Mouse (Mus musculus): ENCODE data around the gene Fat4. TPM values are rescaled to one million over a fixed set of nuclear protein-coding genes. Genes with fewer than 3 reads are reported as not detected.

The Fat4 gene
- polyA plus RNA-seq, 1 experiment from 2014 or later, result 3.9 TPM

GRCm38 (mm10) chr3:38945157-38945556 lies 58.4 kb downstream of the Fat4 start:
- no peak overlapping the region for H3K4me3 ChIP-seq (replicated peaks; ENCODE audit: low read depth, low read length)
- WGBS, result 75% methylated on average over 1 of the region's 1 CpGs
- TF ChIP-seq CTCF (IDR thresholded peaks at IDR 0.05; ENCODE audit: low read depth), result no peak
- H3K9ac ChIP-seq (ENCODE audit: low read depth, low read length), result no peak overlapping the region
- no peak overlapping the region for H3K27ac ChIP-seq
- no peaks in the 10 kb centered on the region for H3K9me3 ChIP-seq (replicated peaks; ENCODE audit: low read length)
- H3K4me1 ChIP-seq (replicated peaks; ENCODE audit: insufficient read depth, low read length), result no peaks in the 10 kb centered on the region
- H3K4me2 ChIP-seq (ENCODE audit: low read length), result no peak overlapping the region
- no peaks in the 10 kb centered on the region for H3K36me3 ChIP-seq (ENCODE audit: insufficient read depth, low read length)
- H3K27me3 ChIP-seq (ENCODE audit: insufficient read depth, low read length), result no peaks in the 10 kb centered on the region
- DNase-seq (ENCODE audit: low spot score) (no peak), ATAC-seq (replicated peaks; ENCODE audit: low FRiP score, low read depth) (no peak)

GRCm38 (mm10) chr3:38947706-38948105 lies 61.0 kb downstream of the Fat4 start:
- no peaks in the 10 kb centered on the region for H3K4me1 ChIP-seq (replicated peaks; ENCODE audit: insufficient read depth, low read length)
- no peaks in the 10 kb centered on the region for H3K9me3 ChIP-seq (replicated peaks; ENCODE audit: low read length)
- ATAC-seq (replicated peaks; ENCODE audit: low FRiP score, low read depth) (no peak), DNase-seq (ENCODE audit: low spot score) (no peak)
- no peak overlapping the region for H3K9ac ChIP-seq (ENCODE audit: low read depth, low read length)
- 27% methylated on average over 7 of the region's 7 CpGs for WGBS
- no peak overlapping the region for H3K4me3 ChIP-seq (replicated peaks; ENCODE audit: low read depth, low read length)
- no peak overlapping the region for H3K27ac ChIP-seq
- peak; percentile 10; the same call in 1 of the 2 replicates for TF ChIP-seq CTCF (IDR thresholded peaks at IDR 0.05; ENCODE audit: low read depth)
- no peak overlapping the region for H3K4me2 ChIP-seq (ENCODE audit: low read length)
- no peaks in the 10 kb centered on the region for H3K27me3 ChIP-seq (ENCODE audit: insufficient read depth, low read length)
- H3K36me3 ChIP-seq (ENCODE audit: insufficient read depth, low read length), result 0 out of 2 replicates have a peak, but pooled peaks cover 4% of the 10 kb centered on the region

DNA sequence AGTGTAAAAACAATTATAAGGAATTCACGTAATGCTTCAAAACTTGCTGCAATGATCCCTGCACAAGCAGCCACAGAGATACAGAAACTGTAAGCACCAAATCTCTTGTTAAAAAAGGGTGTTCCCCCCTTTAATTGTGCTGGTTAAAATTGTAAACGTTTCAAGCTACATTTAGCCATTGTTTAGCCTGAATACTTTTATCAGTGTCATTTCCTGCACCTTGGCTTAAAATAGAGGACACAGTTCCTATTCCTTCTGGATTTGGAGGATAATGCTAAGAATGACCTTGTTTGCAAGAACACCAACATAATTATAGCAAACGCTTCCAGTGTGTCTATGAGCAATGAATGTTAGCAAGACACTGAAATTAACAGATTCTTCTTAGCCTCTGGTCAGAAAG lies 65.9 kb downstream of the Fat4 start:
- no peak overlapping the region for H3K9ac ChIP-seq (ENCODE audit: low read depth, low read length)
- no peak overlapping the region for H3K4me3 ChIP-seq (replicated peaks; ENCODE audit: low read depth, low read length)
- no peaks in the 10 kb centered on the region; the same call in 1 of the 2 replicates for H3K4me1 ChIP-seq (replicated peaks; ENCODE audit: insufficient read depth, low read length)
- ATAC-seq (replicated peaks; ENCODE audit: low FRiP score, low read depth), result no peak
- no peaks in the 10 kb centered on the region for H3K27me3 ChIP-seq (ENCODE audit: insufficient read depth, low read length)
- no peak for TF ChIP-seq CTCF (IDR thresholded peaks at IDR 0.05; ENCODE audit: low read depth)
- no peak overlapping the region for H3K4me2 ChIP-seq (ENCODE audit: low read length)
- no peak overlapping the region; the same call in 1 of the 2 replicates for H3K27ac ChIP-seq
- DNase-seq (ENCODE audit: low spot score), result peak; percentile 24
- H3K36me3 ChIP-seq (ENCODE audit: insufficient read depth, low read length), result peaks cover 8% of the 10 kb centered on the region; the same call in 1 of the 2 replicates
- 70% methylated on average over 3 of the region's 3 CpGs for WGBS
- no peaks in the 10 kb centered on the region for H3K9me3 ChIP-seq (replicated peaks; ENCODE audit: low read length)

DNA sequence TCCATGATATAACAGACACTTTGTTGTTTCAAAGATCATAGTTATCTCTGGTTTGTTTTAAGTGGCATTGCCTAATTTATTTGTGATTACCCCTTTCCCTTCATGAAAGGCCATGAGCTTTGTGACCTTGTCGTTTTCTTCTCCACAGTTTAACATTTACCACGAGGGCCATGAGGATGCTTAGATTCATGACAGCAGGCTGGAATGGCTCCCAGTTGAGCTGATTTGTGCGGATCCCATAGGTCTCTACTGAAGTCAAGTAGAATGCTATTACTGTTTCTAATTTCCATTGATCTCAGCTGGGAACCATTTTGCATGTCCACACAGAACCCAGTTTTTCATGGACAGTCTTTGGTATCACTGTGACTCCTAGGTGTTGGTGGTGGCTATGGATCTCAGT lies 67.5 kb downstream of the Fat4 start:
- H3K27me3 ChIP-seq (ENCODE audit: insufficient read depth, low read length), result no peaks in the 10 kb centered on the region

GRCm38 (mm10) chr3:38956012-38956648 lies 69.4 kb downstream of the Fat4 start:
- no peak for TF ChIP-seq CTCF (IDR thresholded peaks at IDR 0.05; ENCODE audit: low read depth)
- ATAC-seq (replicated peaks; ENCODE audit: low FRiP score, low read depth) (no peak; the same call in 1 of the 2 replicates), DNase-seq (ENCODE audit: low spot score) (peak; percentile 93)
- H3K27ac ChIP-seq, result no peak overlapping the region
- H3K9ac ChIP-seq (ENCODE audit: low read depth, low read length), result no peak overlapping the region
- WGBS, result 15% methylated on average over 9 of the region's 9 CpGs
- no peak overlapping the region for H3K4me3 ChIP-seq (replicated peaks; ENCODE audit: low read depth, low read length)
- no peaks in the 10 kb centered on the region for H3K9me3 ChIP-seq (replicated peaks; ENCODE audit: low read length)
- no peak overlapping the region for H3K4me2 ChIP-seq (ENCODE audit: low read length)
- peaks cover 4% of the 10 kb centered on the region; the same call in 1 of the 2 replicates for H3K36me3 ChIP-seq (ENCODE audit: insufficient read depth, low read length)
- H3K27me3 ChIP-seq (ENCODE audit: insufficient read depth, low read length), result no peaks in the 10 kb centered on the region
- no peaks in the 10 kb centered on the region; the same call in 1 of the 2 replicates for H3K4me1 ChIP-seq (replicated peaks; ENCODE audit: insufficient read depth, low read length)

More for the DNA sequence above, 67.5 kb downstream of the Fat4 start:
- WGBS, result 34% methylated on average over 3 of the region's 3 CpGs
- Histone ChIP-seq H3K4me3 (replicated peaks; ENCODE audit: low read depth, low read length) (no peak overlapping the region), H3K27ac (no peak overlapping the region), H3K9ac (ENCODE audit: low read depth, low read length) (no peak overlapping the region), H3K4me2 (ENCODE audit: low read length) (no peak overlapping the region), H3K36me3 (ENCODE audit: insufficient read depth, low read length) (peaks cover 8% of the 10 kb centered on the region; the same call in 1 of the 2 replicates), H3K4me1 (replicated peaks; ENCODE audit: insufficient read depth, low read length) (no peaks in the 10 kb centered on the region; the same call in 1 of the 2 replicates), H3K9me3 (replicated peaks; ENCODE audit: low read length) (no peaks in the 10 kb centered on the region)
- DNase-seq (ENCODE audit: low spot score) (no peak), ATAC-seq (replicated peaks; ENCODE audit: low FRiP score, low read depth) (no peak)
- TF ChIP-seq CTCF (IDR thresholded peaks at IDR 0.05; ENCODE audit: low read depth), result no peak

- ATAC-seq (replicated peaks; ENCODE audit: low FRiP score, low read depth) (no peak), DNase-seq (ENCODE audit: low spot score) (no peak)
- Histone ChIP-seq H3K27ac (no peak overlapping the region), H3K36me3 (ENCODE audit: insufficient read depth, low read length) (peaks cover 4% of the 10 kb centered on the region; the same call in 1 of the 2 replicates), H3K4me2 (ENCODE audit: low read length) (no peak overlapping the region), H3K4me3 (replicated peaks; ENCODE audit: low read depth, low read length) (no peak overlapping the region), H3K4me1 (replicated peaks; ENCODE audit: insufficient read depth, low read length) (no peaks in the 10 kb centered on the region; the same call in 1 of the 2 replicates), H3K9ac (ENCODE audit: low read depth, low read length) (no peak overlapping the region), H3K9me3 (replicated peaks; ENCODE audit: low read length) (no peaks in the 10 kb centered on the region), H3K27me3 (ENCODE audit: insufficient read depth, low read length) (no peaks in the 10 kb centered on the region)
- 93% methylated on average over 11 of the region's 11 CpGs for WGBS
- no peak for TF ChIP-seq CTCF (IDR thresholded peaks at IDR 0.05; ENCODE audit: low read depth)
These were observed 70.4 kb downstream of the Fat4 start for GRCm38 (mm10) chr3:38957186-38957585.

Measured in kidney, postnatal 0 days (tissue).